Mouse (Mus musculus) bone marrow macrophage, adult 2 months (primary cell): Measurements from ENCODE around the gene Fancm.

Experiments
- CTCF ChIP-seq: IDR thresholded peaks from 2 replicates; pipeline ENCODE4 v1.5.1; 2012; ENCODE audit warnings: low read depth, mild to moderate bottlenecking, low read length, moderate library complexity
- POLR2A ChIP-seq: IDR thresholded peaks from 2 replicates; pipeline ENCODE4 v1.6.1; 2012; ENCODE audit warnings: mild to moderate bottlenecking, low read depth, low read length, borderline replicate concordance

DNA sequence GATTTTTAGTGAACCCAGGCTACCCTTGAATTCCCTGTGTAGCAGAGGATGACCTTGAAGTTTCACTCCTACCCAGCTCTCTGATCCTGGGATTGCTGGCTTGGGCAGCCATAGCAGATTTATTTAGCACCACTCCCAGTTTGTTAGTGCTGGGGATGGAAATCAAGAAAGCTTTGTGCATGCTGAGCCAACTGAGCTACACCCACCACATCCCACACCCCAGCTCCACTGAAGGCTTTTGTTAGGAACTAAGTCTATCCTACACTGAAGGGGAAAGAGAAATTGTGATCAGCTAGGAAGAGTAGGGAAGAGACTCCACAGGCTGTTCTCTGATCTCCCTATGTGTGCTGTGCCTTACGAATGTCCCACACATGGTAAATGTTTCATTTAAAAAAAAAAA lies 37.4 kb downstream of the Fancm start:
- no peak for TF ChIP-seq POLR2A
- no peak for TF ChIP-seq CTCF
